Mouse (Mus musculus) forebrain, embryonic 11.5 days (tissue): ENCODE results near the gene Ccnb2. TPM values are rescaled to one million over a fixed set of nuclear protein-coding genes. Genes with fewer than 3 reads are reported as not detected.
"Not testable (repeated sequence)": the region's sequence is repeated elsewhere in the genome, so short reads cannot be mapped to it uniquely, and the experiment has no call there.

Experiments used
- ATAC-seq: fragments of 200-750 bp; cut with Nextera tagmentation; replicated peaks from 2 replicates; pipeline ENCODE4 v1.8.0; 2017; ENCODE audit warnings: moderate TSS enrichment; ENCODE audit not compliant: low FRiP score
- DNase-seq: peaks from one replicate; pipeline ENCODE4 v3.0.0-alpha.2; 2017; ENCODE audit warnings: low spot score
- H3K27ac ChIP-seq: fragments of 300-500 bp; sonication (generic); 2 replicates; pipeline ENCODE4 v1.5.1; 2014; ENCODE audit warnings: low read depth, low read length
- H3K27me3 ChIP-seq: fragments of 300-500 bp; sonication (generic); 2 replicates; pipeline ENCODE4 v1.6.1; 2014; ENCODE audit warnings: mild to moderate bottlenecking, low read length, mixed read lengths; ENCODE audit not compliant: control insufficient read depth, insufficient read depth
- H3K36me3 ChIP-seq: fragments of 300-500 bp; sonication (generic); 2 replicates; pipeline ENCODE4 v1.6.1; 2014; ENCODE audit warnings: mild to moderate bottlenecking, low read length, moderate library complexity, mixed read lengths; ENCODE audit not compliant: control insufficient read depth, insufficient read depth
- H3K4me1 ChIP-seq: fragments of 300-500 bp; sonication (generic); replicated peaks from 2 replicates; pipeline ENCODE4 v1.6.1; 2014; ENCODE audit warnings: low read length, mixed read lengths; ENCODE audit not compliant: control insufficient read depth, insufficient read depth
- H3K4me2 ChIP-seq: fragments of 300-500 bp; sonication (generic); 2 replicates; pipeline ENCODE4 v1.6.1; 2014; ENCODE audit warnings: low read depth, mild to moderate bottlenecking, low read length, moderate library complexity, mixed read lengths; ENCODE audit not compliant: severe bottlenecking
- H3K4me3 ChIP-seq: fragments of 300-500 bp; sonication (generic); 2 replicates; pipeline ENCODE4 v1.5.1; 2014; ENCODE audit warnings: low read depth, low read length
- H3K9ac ChIP-seq: fragments of 300-500 bp; sonication (generic); 2 replicates; pipeline ENCODE4 v1.6.1; 2014; ENCODE audit warnings: low read length
- H3K9me3 ChIP-seq: fragments of 300-500 bp; sonication (generic); 2 replicates; pipeline ENCODE4 v1.6.1; 2016; ENCODE audit warnings: low read length, mixed read lengths; ENCODE audit not compliant: control insufficient read depth
- WGBS: fragments of 180-500 bp; shearing (Covaris S2); extraction: QIAGEN DNeasy Blood & Tissue Kit; methylation state at CpG from one replicate; pipeline ENCODE4 v1.1.7; 2014; 5-methylcytosine and 5-hydroxymethylcytosine counted together
- polyA plus RNA-seq: library from polyadenylated mRNA; unstranded; fragments of >200 nt; fragmentation: Nextera tagmentation; extraction: Ambion mirVana; gene quantifications from 2 replicates; pipeline ENCODE4 v1.2.1, GENCODE M21; 2014

Ccnb2 gene
- 218 and 229 TPM in 2 replicates for polyA plus RNA-seq

DNA sequence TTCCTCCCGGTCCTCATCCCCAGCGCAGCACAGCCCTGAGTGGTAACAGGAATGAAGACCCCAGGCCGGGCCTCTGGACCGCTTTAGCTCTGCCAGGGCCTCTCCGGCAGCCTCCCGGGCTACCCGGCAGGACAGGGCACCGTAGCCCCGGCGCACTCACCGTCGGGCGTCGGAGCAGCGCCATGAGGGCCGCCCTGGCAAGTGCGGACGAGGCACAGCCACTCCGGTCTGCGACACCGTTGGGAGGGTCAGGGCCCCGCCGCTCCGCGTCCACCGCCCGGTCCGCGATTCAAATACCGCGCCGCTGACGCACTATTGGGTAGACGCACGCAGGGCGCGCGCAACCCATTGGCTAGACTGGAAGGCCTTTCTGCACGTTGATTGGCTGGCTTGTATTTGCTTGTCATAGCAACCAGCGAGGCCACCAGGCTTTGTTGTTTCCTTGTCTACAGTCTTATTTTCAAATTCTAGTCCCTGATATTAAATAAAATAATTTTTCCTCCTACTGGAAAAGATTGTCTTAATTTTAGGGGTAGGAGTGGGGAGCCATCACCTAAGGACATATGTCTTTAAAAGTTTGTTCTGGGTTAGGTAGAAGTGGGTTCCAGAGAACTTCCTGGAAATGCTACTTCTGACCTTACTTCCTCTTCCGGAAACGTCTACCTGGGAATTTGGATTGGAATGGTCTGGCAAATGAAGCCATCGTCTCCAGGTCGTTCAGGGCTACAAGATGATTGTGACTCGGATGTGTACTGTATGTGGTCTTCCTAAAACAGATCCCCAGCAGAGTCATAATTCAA, at the start of gene Ccnb2:
Ccnb2 (minus strand) TSS at position 291 of the 800 bp plus-strand sequence.
- DNase-seq: peak; percentile 94
- H3K9ac ChIP-seq: peak within 1 kb of the TSS; percentile 93
- peak within 1 kb of the TSS; percentile 69 for H3K4me2 ChIP-seq
- ATAC-seq: peak; percentile 98
- no peaks in the 10 kb centered on the region for H3K4me1 ChIP-seq
- H3K36me3 ChIP-seq: peaks cover 7% of the 10 kb centered on the region; the same call in 1 of the 2 replicates
- peak within 1 kb of the TSS; percentile 71 for H3K27ac ChIP-seq
- no peaks in the 10 kb centered on the region for H3K9me3 ChIP-seq
- no peaks in the 10 kb centered on the region for H3K27me3 ChIP-seq
- WGBS: 4% methylated on average over 45 of the region's 45 CpGs
- H3K4me3 ChIP-seq: peak within 1 kb of the TSS; percentile 74

DNA sequence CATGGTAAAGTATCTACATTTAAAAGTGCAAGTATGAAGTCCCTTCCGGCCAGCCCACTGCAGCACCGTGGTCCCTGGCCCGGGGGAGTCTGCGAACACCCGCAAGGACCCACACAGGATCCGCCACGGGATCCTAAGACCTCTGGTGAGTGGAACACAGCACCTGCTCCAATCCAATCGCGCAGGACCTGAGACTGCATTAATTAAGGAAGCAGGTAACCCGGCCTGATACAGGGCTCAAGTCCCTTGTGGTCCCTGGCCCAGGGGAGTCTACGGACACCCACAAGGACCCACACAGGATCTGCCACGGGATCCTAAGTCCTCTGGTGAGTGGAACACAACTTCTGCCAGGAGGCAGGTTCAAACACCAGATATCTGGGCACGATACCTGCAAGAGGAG, 41.7 kb upstream of the Ccnb2 start:
- H3K4me1 ChIP-seq, DNase-seq, H3K9me3 ChIP-seq, H3K4me3 ChIP-seq, H3K9ac ChIP-seq, H3K4me2 ChIP-seq, H3K27ac ChIP-seq, ATAC-seq, H3K36me3 ChIP-seq, H3K27me3 ChIP-seq: not testable (repeated sequence)
- WGBS: 96% methylated on average over 13 of the region's 13 CpGs

DNA sequence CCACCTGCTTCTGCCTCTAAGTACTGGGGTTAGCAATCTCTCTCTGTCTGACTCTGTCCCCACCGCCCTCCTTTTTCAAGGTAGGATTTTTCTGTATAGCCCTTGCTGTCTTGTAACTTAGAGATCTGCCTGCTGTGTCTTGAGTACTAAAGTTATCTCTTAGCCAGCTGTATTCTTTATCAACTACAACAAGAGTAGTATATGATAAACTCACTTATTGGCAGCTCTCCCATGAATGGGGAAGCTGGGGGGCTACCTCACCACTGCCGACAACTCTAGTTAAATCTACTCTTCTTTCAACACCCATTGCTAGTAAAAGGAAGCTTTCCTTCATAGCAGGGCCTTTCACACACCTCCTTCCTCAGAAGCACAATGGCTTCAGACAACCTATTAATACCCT, 31.0 kb upstream of the Ccnb2 start:
- H3K9ac ChIP-seq: no peak overlapping the region
- H3K9me3 ChIP-seq: no peaks in the 10 kb centered on the region
- H3K27me3 ChIP-seq: no peaks in the 10 kb centered on the region
- H3K4me1 ChIP-seq: no peaks in the 10 kb centered on the region
- no peak overlapping the region for H3K4me2 ChIP-seq
- no peaks in the 10 kb centered on the region; the same call in 1 of the 2 replicates for H3K36me3 ChIP-seq
- DNase-seq (no peak), ATAC-seq (no peak)
- WGBS: 93% methylated on average over 2 of the region's 2 CpGs
- no peak overlapping the region for H3K27ac ChIP-seq
- H3K4me3 ChIP-seq: no peak overlapping the region

DNA sequence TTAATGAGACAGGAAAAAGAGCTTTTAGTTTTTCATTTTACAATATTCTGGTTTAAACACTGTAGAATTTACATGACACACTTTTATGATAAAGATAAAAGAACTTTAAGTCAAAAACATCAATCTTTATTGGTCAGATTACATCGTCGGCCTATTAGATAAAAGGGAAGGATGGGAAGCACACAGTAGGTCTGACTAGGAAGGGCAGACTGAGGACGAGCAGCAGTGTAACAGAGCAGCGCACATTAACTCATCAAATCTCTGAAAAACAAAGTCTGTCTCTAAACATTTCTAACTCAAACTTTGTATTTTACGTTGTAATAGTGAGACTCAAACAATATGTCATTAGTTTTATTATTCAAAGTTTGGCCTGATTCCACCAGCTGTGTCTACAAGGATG, 27.7 kb upstream of the Ccnb2 start:
- ATAC-seq: no peak
- Histone ChIP-seq H3K27ac (no peak overlapping the region), H3K4me3 (no peak overlapping the region), H3K27me3 (no peaks in the 10 kb centered on the region), H3K9me3 (no peaks in the 10 kb centered on the region), H3K4me2 (no peak overlapping the region), H3K36me3 (no peaks in the 10 kb centered on the region; the same call in 1 of the 2 replicates), H3K9ac (no peak overlapping the region), H3K4me1 (no peaks in the 10 kb centered on the region)
- 97% methylated on average over 5 of the region's 5 CpGs for WGBS
- no peak for DNase-seq

DNA sequence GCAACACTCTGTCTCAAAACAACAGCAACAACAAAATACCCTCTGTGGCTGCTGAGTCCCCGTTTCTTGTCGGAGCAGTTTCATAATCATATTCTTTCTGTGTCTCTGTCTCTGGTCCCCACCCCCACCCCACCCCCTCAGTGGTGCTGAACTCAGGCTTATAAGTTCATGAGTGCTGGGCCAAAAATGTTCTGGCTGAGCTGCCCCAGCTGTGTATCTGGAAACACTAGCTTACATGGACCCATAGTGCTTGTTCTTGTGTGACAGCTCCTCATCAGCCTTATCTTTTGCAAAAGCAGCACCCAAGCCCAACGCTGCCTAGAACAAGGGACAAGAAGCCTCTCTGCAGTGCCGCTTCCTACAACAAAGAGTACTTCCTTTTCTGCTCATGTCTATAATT, 18.6 kb upstream of the Ccnb2 start:
- Histone ChIP-seq H3K9me3 (no peaks in the 10 kb centered on the region), H3K4me1 (no peaks in the 10 kb centered on the region), H3K4me3 (no peak overlapping the region), H3K9ac (no peak overlapping the region), H3K27ac (no peak overlapping the region), H3K4me2 (no peak overlapping the region), H3K27me3 (no peaks in the 10 kb centered on the region), H3K36me3 (peaks cover 9% of the 10 kb centered on the region)
- no peak for DNase-seq
- WGBS: 94% methylated on average over 4 of the region's 4 CpGs
- no peak for ATAC-seq

DNA sequence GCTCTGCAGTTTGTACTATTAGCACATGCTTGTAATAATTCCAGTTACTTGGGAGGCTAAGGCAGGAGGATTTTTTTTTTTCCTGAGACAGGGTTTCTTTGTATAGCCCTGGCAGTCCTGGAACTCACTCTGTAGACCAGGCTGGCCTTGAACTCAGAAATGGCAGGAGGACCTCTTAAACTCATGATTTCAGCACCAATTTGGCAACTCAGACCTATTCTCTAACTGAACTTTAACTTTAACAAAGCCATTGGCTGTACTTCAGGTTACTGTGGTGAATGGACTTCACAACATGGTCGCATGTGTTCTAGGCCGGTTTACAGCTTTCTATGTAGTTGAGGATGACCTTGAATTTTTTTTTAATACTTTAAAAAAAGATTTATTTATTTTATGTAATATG, 1.3 kb upstream of the Ccnb2 start:
- H3K4me1 ChIP-seq: no peaks in the 10 kb centered on the region
- no peak for DNase-seq
- 97% methylated on average over 2 of the region's 2 CpGs for WGBS
- H3K36me3 ChIP-seq: peaks cover 5% of the 10 kb centered on the region; the same call in 1 of the 2 replicates
- no peaks in the 10 kb centered on the region for H3K9me3 ChIP-seq
- H3K27me3 ChIP-seq: no peaks in the 10 kb centered on the region
- no peak overlapping the region for H3K4me2 ChIP-seq
- no peak overlapping the region for H3K4me3 ChIP-seq
- no peak overlapping the region for H3K27ac ChIP-seq
- no peak overlapping the region for H3K9ac ChIP-seq
- no peak for ATAC-seq

DNA sequence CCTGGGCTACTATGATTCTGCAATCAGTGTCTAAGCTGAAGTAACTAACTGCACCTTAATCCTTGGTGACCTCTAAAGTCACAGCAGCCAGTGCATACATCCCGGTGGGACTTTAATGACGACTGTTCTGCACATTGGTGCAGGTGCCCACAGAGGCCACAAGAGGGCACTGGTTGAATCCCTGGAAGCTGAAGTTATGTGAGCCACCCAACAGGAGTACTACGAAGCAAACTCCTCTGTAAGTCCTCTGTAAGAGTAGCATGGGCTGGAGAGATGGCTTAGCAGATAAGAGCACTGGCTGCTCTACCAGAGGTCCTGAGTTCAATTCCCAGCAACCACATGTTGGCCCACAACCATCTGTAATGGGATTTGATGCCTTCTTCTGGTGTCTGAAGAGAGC, 4.9 kb downstream of the Ccnb2 start:
- Histone ChIP-seq H3K9me3 (no peaks in the 10 kb centered on the region), H3K36me3 (peaks cover 13% of the 10 kb centered on the region; the same call in 1 of the 2 replicates), H3K27ac (no peak overlapping the region), H3K4me1 (no peaks in the 10 kb centered on the region), H3K9ac (no peak overlapping the region), H3K4me2 (no peak overlapping the region), H3K27me3 (no peaks in the 10 kb centered on the region), H3K4me3 (no peak overlapping the region)
- WGBS: 81% methylated on average over 3 of the region's 3 CpGs
- DNase-seq: no peak
- ATAC-seq: no peak

DNA sequence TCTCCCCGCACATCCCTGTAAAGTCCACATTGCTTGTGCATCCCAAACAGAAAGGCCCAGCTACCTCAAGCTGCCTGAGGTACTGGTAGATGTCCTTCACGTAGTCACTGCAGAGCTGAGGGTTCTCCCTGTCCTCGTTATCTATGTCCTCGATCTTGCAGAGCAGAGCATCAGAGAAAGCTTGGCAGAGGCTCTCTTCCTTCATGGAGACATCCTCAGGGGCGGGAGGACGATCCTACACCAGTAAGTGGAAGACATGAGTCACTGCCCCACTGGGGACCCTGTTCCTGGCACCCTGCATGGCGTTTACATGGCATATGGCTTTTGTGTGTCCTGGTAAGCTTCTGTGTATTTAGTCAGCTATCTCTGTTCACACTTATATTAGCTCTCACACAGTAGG, 8.3 kb downstream of the Ccnb2 start:
- WGBS: 90% methylated on average over 7 of the region's 7 CpGs
- DNase-seq: no peak
- H3K36me3 ChIP-seq: peaks cover 32% of the 10 kb centered on the region

DNA sequence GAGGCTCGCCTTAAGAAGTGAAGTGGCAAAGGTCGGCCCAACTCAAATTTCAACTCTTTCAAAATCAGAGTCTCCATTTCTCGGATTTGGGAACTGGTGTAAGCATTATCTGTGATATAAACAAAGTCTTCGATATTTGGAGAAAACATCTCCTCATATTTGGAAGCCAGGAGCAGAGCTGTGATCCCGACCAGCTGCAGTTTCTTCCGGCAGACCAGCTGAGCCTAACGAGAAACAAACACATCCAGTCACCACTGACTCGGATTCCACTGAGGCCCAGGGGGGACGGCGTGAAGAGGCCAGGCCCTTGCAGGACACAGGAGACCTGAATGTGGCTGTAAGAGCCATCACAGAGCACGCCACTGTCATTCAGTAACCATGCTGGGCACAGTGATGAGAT, 10.7 kb downstream of the Ccnb2 start:
- Histone ChIP-seq H3K4me3 (no peak overlapping the region), H3K36me3 (peaks cover 30% of the 10 kb centered on the region), H3K27me3 (no peaks in the 10 kb centered on the region), H3K4me2 (no peak overlapping the region), H3K9ac (no peak overlapping the region), H3K9me3 (no peaks in the 10 kb centered on the region), H3K4me1 (no peaks in the 10 kb centered on the region), H3K27ac (no peak overlapping the region)
- 84% methylated on average over 11 of the region's 11 CpGs for WGBS
- ATAC-seq (no peak), DNase-seq (peak; percentile 30)

More for the DNA sequence above, 8.3 kb downstream of the Ccnb2 start:
- Histone ChIP-seq H3K4me1 (no peaks in the 10 kb centered on the region), H3K4me3 (no peak overlapping the region), H3K9ac (no peak overlapping the region), H3K27me3 (no peaks in the 10 kb centered on the region), H3K27ac (no peak overlapping the region), H3K9me3 (no peaks in the 10 kb centered on the region), H3K4me2 (no peak overlapping the region)
- no peak for ATAC-seq
